In genomic region chr2:130126073-130126472, GRCm38 (mm10) we compare ENCODE assay signal across 29 mouse cellular contexts. TPM values are rescaled to one million over a fixed set of nuclear protein-coding genes. Genes with fewer than 3 reads are reported as not detected.
DNase-seq lines count a peak whose midpoint lies in the region; ATAC-seq and TF ChIP-seq lines count a peak whose summit lies in the region.
"Had no signal": no experiment of that assay in that cellular context is flagged by ENCODE, and none has a peak within 500 bp of the region (broad histone marks: within the 10 kb centered on the region; RNA-seq: fewer than 3 reads in every experiment).

No protein-coding gene starts in this region.

- 71% methylated on average over 1 of the region's 1 CpGs for WGBS in hindbrain, embryonic 15.5 days
- WGBS in hindbrain, embryonic 11.5 days, result 88% methylated on average over 1 of the region's 1 CpGs
- 43% methylated on average over 1 of the region's 1 CpGs for WGBS in hindbrain, postnatal 0 days
- WGBS in midbrain, postnatal 0 days, result 72% methylated on average over 1 of the region's 1 CpGs

- no peaks in the 10 kb centered on the region for H3K9me3 ChIP-seq in hindbrain, embryonic 15.5 days
- no peaks in the 10 kb centered on the region for H3K9me3 ChIP-seq in hindbrain, embryonic 11.5 days (ENCODE audit: control insufficient read depth, low read length)
- H3K9me3 ChIP-seq in hindbrain, postnatal 0 days (ENCODE audit: low read length), result no peaks in the 10 kb centered on the region
- no peaks in the 10 kb centered on the region for H3K9me3 ChIP-seq in midbrain, postnatal 0 days (ENCODE audit: low read length)
- H3K9me3 ChIP-seq: embryonic facial prominence, embryonic 15.5 days; G1E; heart, embryonic 15.5 days; intestine, embryonic 15.5 days; limb, embryonic 15.5 days; liver, embryonic 15.5 days; lung, embryonic 15.5 days; neural tube, embryonic 15.5 days had no signal

- H3K4me3 ChIP-seq in hindbrain, embryonic 15.5 days, result no peak overlapping the region
- H3K4me3 ChIP-seq in hindbrain, embryonic 11.5 days (ENCODE audit: low read depth, low read length), result no peak overlapping the region
- no peak overlapping the region for H3K4me3 ChIP-seq in hindbrain, postnatal 0 days (ENCODE audit: low read length)
- no peak overlapping the region for H3K4me3 ChIP-seq in midbrain, postnatal 0 days (ENCODE audit: low read depth, low read length)
- H3K4me3 ChIP-seq: embryonic facial prominence, embryonic 15.5 days; heart, embryonic 15.5 days; intestine, embryonic 15.5 days; limb, embryonic 15.5 days; liver, embryonic 15.5 days; lung, embryonic 15.5 days; myocyte; neural tube, embryonic 15.5 days had no signal

- H3K4me1 ChIP-seq in hindbrain, embryonic 15.5 days (replicated peaks), result peaks cover 13% of the 10 kb centered on the region
- H3K4me1 ChIP-seq in hindbrain, embryonic 11.5 days (replicated peaks; ENCODE audit: control insufficient read depth, insufficient read depth, low read length), result no peaks in the 10 kb centered on the region
- H3K4me1 ChIP-seq in hindbrain, postnatal 0 days (ENCODE audit: insufficient read depth, low read length), result no peaks in the 10 kb centered on the region
- H3K4me1 ChIP-seq in midbrain, postnatal 0 days (ENCODE audit: insufficient read depth, low read length), result peaks cover 6% of the 10 kb centered on the region; the same call in 1 of the 2 replicates
- H3K4me1 ChIP-seq: embryonic facial prominence, embryonic 15.5 days; heart, embryonic 15.5 days; intestine, embryonic 15.5 days; limb, embryonic 15.5 days; liver, embryonic 15.5 days; lung, embryonic 15.5 days had no signal

- H3K36me3 ChIP-seq in hindbrain, embryonic 15.5 days, result no peaks in the 10 kb centered on the region
- H3K36me3 ChIP-seq in hindbrain, embryonic 11.5 days (ENCODE audit: control insufficient read depth, insufficient read depth, low read length), result no peaks in the 10 kb centered on the region
- H3K36me3 ChIP-seq in hindbrain, postnatal 0 days (ENCODE audit: insufficient read depth, low read length), result no peaks in the 10 kb centered on the region
- no peaks in the 10 kb centered on the region for H3K36me3 ChIP-seq in midbrain, postnatal 0 days (ENCODE audit: insufficient read depth, low read length)
- H3K36me3 ChIP-seq: embryonic facial prominence, embryonic 15.5 days; G1E; heart, embryonic 15.5 days; intestine, embryonic 15.5 days; limb, embryonic 15.5 days; liver, embryonic 15.5 days; lung, embryonic 15.5 days; neural tube, embryonic 15.5 days had no signal

- no peak overlapping the region for H3K4me2 ChIP-seq in hindbrain, embryonic 15.5 days
- H3K4me2 ChIP-seq in hindbrain, embryonic 11.5 days (replicated peaks; ENCODE audit: low read depth, low read length), result no peak overlapping the region
- no peak overlapping the region for H3K4me2 ChIP-seq in hindbrain, postnatal 0 days (ENCODE audit: low read depth, low read length)
- no peak overlapping the region for H3K4me2 ChIP-seq in midbrain, postnatal 0 days (ENCODE audit: low read depth, low read length, poor library complexity, severe bottlenecking)
- H3K4me2 ChIP-seq: embryonic facial prominence, embryonic 15.5 days; heart, embryonic 15.5 days; intestine, embryonic 15.5 days; limb, embryonic 15.5 days; liver, embryonic 15.5 days; lung, embryonic 15.5 days; neural tube, embryonic 15.5 days had no signal

- H3K27ac ChIP-seq in hindbrain, embryonic 15.5 days (replicated peaks), result peak overlapping the region; percentile 58
- H3K27ac ChIP-seq in hindbrain, embryonic 11.5 days (ENCODE audit: low read depth, low read length), result no peak overlapping the region
- H3K27ac ChIP-seq in hindbrain, postnatal 0 days, result peak overlapping the region; percentile 55; the same call in 1 of the 2 replicates
- peak overlapping the region; percentile 79 for H3K27ac ChIP-seq in midbrain, postnatal 0 days (ENCODE audit: low read depth, low read length)
- H3K27ac ChIP-seq: embryonic facial prominence, embryonic 15.5 days; heart, embryonic 15.5 days; intestine, embryonic 15.5 days; limb, embryonic 15.5 days; liver, embryonic 15.5 days; lung, embryonic 15.5 days; neural tube, embryonic 15.5 days had no signal

- TF ChIP-seq CTCF in hindbrain, postnatal 0 days (IDR thresholded peaks at IDR 0.05; ENCODE audit: low read depth), result no peak
- no peak for TF ChIP-seq CTCF in midbrain, postnatal 0 days (IDR thresholded peaks at IDR 0.05)

- DNase-seq in hindbrain, embryonic 11.5 days (ENCODE audit: low spot score), result no peak
- DNase-seq in adipocyte (ENCODE audit: low spot score) (peak; percentile 13), liver (no peak)
- DNase-seq in hindbrain, postnatal 0 days (ENCODE audit: low spot score), result no peak
- no peak for DNase-seq in midbrain, postnatal 0 days (ENCODE audit: low spot score)
- DNase-seq in urinary bladder, postnatal 10 days (ENCODE audit: low spot score), result no peak
- DNase-seq: adrenal gland, postnatal 10 days; B cell, adult 2 months; cerebellum, adult 9-10 months; gastrocnemius, postnatal 36 days; heart, postnatal 36 days; kidney, adult 8-10 months; kidney, postnatal 14 days; left cerebral cortex, postnatal 4 days; lung, postnatal 36 days had no signal

- no peak overlapping the region for H3K9ac ChIP-seq in hindbrain, embryonic 15.5 days
- H3K9ac ChIP-seq in hindbrain, embryonic 11.5 days (ENCODE audit: low read depth, low read length), result no peak overlapping the region
- no peak overlapping the region for H3K9ac ChIP-seq in hindbrain, postnatal 0 days (replicated peaks; ENCODE audit: low read length)
- no peak overlapping the region for H3K9ac ChIP-seq in midbrain, postnatal 0 days (replicated peaks; ENCODE audit: low read length, poor library complexity, severe bottlenecking)
- H3K9ac ChIP-seq: embryonic facial prominence, embryonic 15.5 days; forebrain, postnatal 0 days; heart, embryonic 15.5 days; intestine, embryonic 15.5 days; limb, embryonic 15.5 days; liver, embryonic 15.5 days; lung, embryonic 15.5 days; neural tube, embryonic 15.5 days had no signal

- H3K27me3 ChIP-seq in hindbrain, embryonic 15.5 days, result no peaks in the 10 kb centered on the region
- no peaks in the 10 kb centered on the region for H3K27me3 ChIP-seq in hindbrain, embryonic 11.5 days (ENCODE audit: control insufficient read depth, insufficient read depth, low read length)
- no peaks in the 10 kb centered on the region for H3K27me3 ChIP-seq in hindbrain, postnatal 0 days (ENCODE audit: insufficient read depth, low read length)
- no peaks in the 10 kb centered on the region for H3K27me3 ChIP-seq in midbrain, postnatal 0 days (ENCODE audit: insufficient read depth, low read length)
- H3K27me3 ChIP-seq: embryonic facial prominence, embryonic 15.5 days; heart, embryonic 15.5 days; intestine, embryonic 15.5 days; limb, embryonic 15.5 days; liver, embryonic 15.5 days; lung, embryonic 15.5 days; neural tube, embryonic 15.5 days had no signal

- no peak for ATAC-seq in hindbrain, embryonic 15.5 days (ENCODE audit: low FRiP score, low read depth)
- ATAC-seq in hindbrain, embryonic 11.5 days (ENCODE audit: low FRiP score), result no peak
- ATAC-seq in hindbrain, postnatal 0 days, result no peak
- ATAC-seq in midbrain, postnatal 0 days (ENCODE audit: low FRiP score), result peak; percentile 49; the same call in 1 of the 2 replicates
- ATAC-seq: activated CD4-positive, CD25-positive, alpha-beta regulatory T cell, adult 4 months; intestine, embryonic 15.5 days had no signal

RNA-seq across cellular contexts. Expression of gene Tgm6, which starts 13.9 kb away (rescaled TPM):
- polyA plus RNA-seq in hindbrain, embryonic 15.5 days (2015; fragmentation: Nextera tagmentation; extraction: Ambion mirVana), result 0.59 TPM in 1 of 2 replicates, not detected in the other
- polyA plus RNA-seq in hindbrain, embryonic 11.5 days (2014; fragmentation: Nextera tagmentation; extraction: Ambion mirVana), result not detected in 2 replicates
- total RNA-seq in hindbrain, postnatal 0 days (2014; rRNA removed), result 0.04 and 0.16 TPM in 2 replicates
- polyA plus RNA-seq in hindbrain, postnatal 0 days (2015; fragmentation: Nextera tagmentation; extraction: Ambion mirVana), result 0.14 TPM in 1 of 2 replicates, not detected in the other
- 0.27 and 0.28 TPM in 2 replicates for total RNA-seq in midbrain, postnatal 0 days (2014; rRNA removed)
- polyA plus RNA-seq in midbrain, postnatal 0 days (2015; fragmentation: Nextera tagmentation; extraction: Ambion mirVana), result 0.31 and 0.36 TPM in 2 replicates
- total RNA-seq: adrenal gland, postnatal 10 days; CH12.LX; gastrocnemius, postnatal 36 days; heart, postnatal 36 days had no signal
- polyA plus RNA-seq: activated CD4-positive, CD25-positive, alpha-beta regulatory T cell, adult 4 months; G1E; heart, embryonic 15.5 days; intestine, embryonic 15.5 days; liver, embryonic 15.5 days; lung, embryonic 15.5 days; myocyte; small intestine, adult 2 months had no signal

RNA-seq across cellular contexts. Expression of gene Snrpb, which starts 53.1 kb away (rescaled TPM):
- 326 and 337 TPM in 2 replicates for polyA plus RNA-seq in hindbrain, embryonic 15.5 days (2015; fragmentation: Nextera tagmentation; extraction: Ambion mirVana)
- polyA plus RNA-seq in hindbrain, embryonic 11.5 days (2014; fragmentation: Nextera tagmentation; extraction: Ambion mirVana), result 698 and 723 TPM in 2 replicates
- 306 and 339 TPM in 2 replicates for total RNA-seq in hindbrain, postnatal 0 days (2014; rRNA removed)
- polyA plus RNA-seq in hindbrain, postnatal 0 days (2015; fragmentation: Nextera tagmentation; extraction: Ambion mirVana), result 300 and 302 TPM in 2 replicates
- 227 and 250 TPM in 2 replicates for total RNA-seq in midbrain, postnatal 0 days (2014; rRNA removed)
- polyA plus RNA-seq in midbrain, postnatal 0 days (2015; fragmentation: Nextera tagmentation; extraction: Ambion mirVana), result 269 and 274 TPM in 2 replicates
